Mouse (Mus musculus): ENCODE data around the gene Acsf3.

DNA sequence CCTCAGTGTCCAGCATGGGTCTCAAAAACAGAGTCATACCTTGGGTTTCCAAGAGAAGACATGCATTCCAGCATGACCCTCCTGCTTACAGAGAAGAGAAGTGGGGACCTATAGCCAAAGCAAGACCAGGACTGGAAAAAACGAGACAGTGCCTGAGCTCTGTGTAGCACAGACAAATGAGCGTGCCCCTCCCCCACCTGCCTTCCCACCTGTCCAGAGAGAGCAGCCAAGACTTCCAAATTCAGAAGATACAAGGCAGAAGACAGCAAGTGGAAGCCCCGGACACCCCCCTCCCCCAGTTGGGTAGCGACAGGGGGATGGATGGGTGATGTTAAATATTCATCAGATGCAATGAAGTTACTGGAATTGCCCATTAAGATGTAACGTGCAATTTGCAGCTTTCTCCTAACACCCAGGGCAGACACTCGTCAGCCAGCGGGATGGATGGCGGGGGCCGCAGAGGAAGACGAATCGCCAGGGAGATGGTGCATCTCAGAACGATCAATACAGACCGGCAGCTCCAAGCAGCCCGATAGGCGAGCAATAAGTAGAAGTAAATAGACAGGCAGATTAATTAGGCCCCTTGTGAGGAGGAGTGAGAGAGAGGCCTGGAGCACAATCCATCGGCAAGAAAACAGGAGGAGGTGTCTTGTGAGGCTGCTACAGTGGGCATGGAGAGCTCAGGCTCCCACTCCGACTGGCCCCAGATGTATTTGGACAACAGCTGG lies 30.1 kb upstream of the Acsf3 start:
- TF ChIP-seq POLR2A (IDR thresholded peaks at IDR 0.05; ENCODE audit: control insufficient read depth in 1 of 2, insufficient read depth in 1 of 2, low read depth in 1 of 2, low read length in 2 of 2, poor library complexity in 1 of 2) (no peak), GATA1 (IDR thresholded peaks at IDR 0.05; ENCODE audit: low read depth, low read length) (no peak)

Data from MEL (cell line).